Mouse (Mus musculus) induced T-regulatory cell, adult 2 months (primary cell): ENCODE data around the gene Ccdc134.

Experiments
- DNase-seq: peaks from one replicate; pipeline ENCODE4 v3.0.0-alpha.2; 2012; ENCODE audit warnings: low read depth

Gene Ccdc134

GRCm38 (mm10) chr15:82170437-82171377, 43.0 kb downstream of the Ccdc134 start:
- no peak for DNase-seq

- DNase-seq: no peak
Observed at GRCm38 (mm10) chr15:82172648-82173047, 44.9 kb downstream of the Ccdc134 start.

GRCm38 (mm10) chr15:82175091-82175490, 47.4 kb downstream of the Ccdc134 start:
- no peak for DNase-seq

GRCm38 (mm10) chr15:82177743-82178290, 50.1 kb downstream of the Ccdc134 start:
- DNase-seq: no peak

- DNase-seq: no peak
Observed at GRCm38 (mm10) chr15:82181131-82181530, 53.4 kb downstream of the Ccdc134 start.

- DNase-seq: no peak
Observed at GRCm38 (mm10) chr15:82182311-82182710, 54.6 kb downstream of the Ccdc134 start.

GRCm38 (mm10) chr15:82183596-82183995, 55.9 kb downstream of the Ccdc134 start:
- DNase-seq: no peak

- no peak for DNase-seq
Observed at GRCm38 (mm10) chr15:82184183-82184582, 56.5 kb downstream of the Ccdc134 start.

- no peak for DNase-seq
Observed at GRCm38 (mm10) chr15:82184656-82185055, 56.9 kb downstream of the Ccdc134 start.

GRCm38 (mm10) chr15:82185062-82185783, 57.5 kb downstream of the Ccdc134 start:
- DNase-seq: no peak

GRCm38 (mm10) chr15:82186131-82186530, 58.4 kb downstream of the Ccdc134 start:
- DNase-seq: no peak

- DNase-seq: peak; percentile 83
Observed at GRCm38 (mm10) chr15:82186931-82187330, 59.2 kb downstream of the Ccdc134 start.

GRCm38 (mm10) chr15:82187401-82187800, 59.7 kb downstream of the Ccdc134 start:
- no peak for DNase-seq

GRCm38 (mm10) chr15:82187924-82188323, 60.2 kb downstream of the Ccdc134 start:
- DNase-seq: peak; percentile 70

GRCm38 (mm10) chr15:82188481-82189240, 60.9 kb downstream of the Ccdc134 start:
- peak; percentile 85 for DNase-seq
